Mouse (Mus musculus) ES-E14 (cell line): ENCODE measurements around the gene Myl9. TPM values are rescaled to one million over a fixed set of nuclear protein-coding genes. Genes with fewer than 3 reads are reported as not detected.
"Not testable (repeated sequence)": the region's sequence is repeated elsewhere in the genome, so short reads cannot be mapped to it uniquely, and the experiment has no call there.

Source experiments
- DNase-seq: peaks from one replicate; pipeline ENCODE4 v3.0.0-alpha.2; 2013; ENCODE audit warnings: low read depth, low spot score
- H3K27ac ChIP-seq: 2 replicates; pipeline ENCODE4 v1.5.1; 2012; ENCODE audit warnings: low read depth, mild to moderate bottlenecking, low read length, moderate library complexity, mixed read lengths; ENCODE audit not compliant: poor library complexity, insufficient read depth, severe bottlenecking
- H3K36me3 ChIP-seq: 2 replicates; pipeline ENCODE4 v1.6.1; 2012; ENCODE audit warnings: mild to moderate bottlenecking, low read length, moderate library complexity, mixed read lengths; ENCODE audit not compliant: control insufficient read depth, poor library complexity, insufficient read depth, severe bottlenecking
- H3K4me1 ChIP-seq, 2 experiments: fragments of 150-350 bp in 1 of 2; sonication (generic) in 1 of 2; 2 replicates each; pipeline ENCODE4 v1.6.1; 2012; ENCODE audit warnings: low read length in 2 of 2, mild to moderate bottlenecking in 1 of 2, mixed read lengths in 1 of 2; ENCODE audit not compliant: control insufficient read depth in 2 of 2, insufficient read depth in 2 of 2, poor library complexity in 1 of 2
- H3K4me3 ChIP-seq, 2 experiments: fragments of 150-350 bp in 1 of 2; sonication (generic) in 1 of 2; 2 replicates each; pipeline ENCODE4 v1.5.1; 2012; ENCODE audit warnings: low read length in 2 of 2, low read depth in 1 of 2, mild to moderate bottlenecking in 1 of 2, mixed read lengths in 1 of 2; ENCODE audit not compliant: insufficient read depth in 1 of 2, poor library complexity in 1 of 2, severe bottlenecking in 1 of 2
- H3K9ac ChIP-seq: 2 replicates; pipeline ENCODE4 v1.6.1; 2012; ENCODE audit warnings: low read depth, mild to moderate bottlenecking, low read length, mixed read lengths; ENCODE audit not compliant: poor library complexity, insufficient read depth, severe bottlenecking
- H3K9me3 ChIP-seq: fragments of 150-350 bp; sonication (generic); 2 replicates; pipeline ENCODE4 v1.6.1; 2012; ENCODE audit warnings: low read depth, mild to moderate bottlenecking, low read length; ENCODE audit not compliant: control insufficient read depth, insufficient read depth
- CHD2 ChIP-seq: IDR thresholded peaks from 2 replicates; pipeline ENCODE4 v1.6.1; 2014; ENCODE audit warnings: mild to moderate bottlenecking, low read depth, low read length, inconsistent platforms
- HCFC1 ChIP-seq: IDR thresholded peaks from 2 replicates; pipeline ENCODE4 v1.6.1; 2012; ENCODE audit warnings: low read length, inconsistent platforms, borderline replicate concordance; ENCODE audit not compliant: insufficient read depth
- MAFK ChIP-seq: IDR thresholded peaks from 2 replicates; pipeline ENCODE4 v1.6.1; 2014; ENCODE audit warnings: mild to moderate bottlenecking, low read depth, low read length, inconsistent platforms; ENCODE audit not compliant: insufficient read depth
- ZC3H11A ChIP-seq: IDR thresholded peaks from 2 replicates; pipeline ENCODE4 v1.6.1; 2012; ENCODE audit warnings: low read depth, mild to moderate bottlenecking, inconsistent platforms, low read length, borderline replicate concordance
- ZNF384 ChIP-seq: IDR thresholded peaks from 2 replicates; pipeline ENCODE4 v1.6.1; 2012; ENCODE audit warnings: low read depth, low read length, inconsistent platforms
- in situ Hi-C, 2 experiments: fragments of 600-800 bp; cut with MboI; formaldehyde crosslinking; loops; one replicate each; pipeline ENCODE4 v1.15.1; 2025; ENCODE audit warnings: low sequenced_read_pairs in 2 of 2, inconsistent platforms in 1 of 2; ENCODE audit not compliant: unreplicated experiment in 2 of 2
- total RNA-seq: library from RNA; depleted of rRNA; stranded (reverse); fragments of 300-350 nt; gene quantifications from 2 replicates; pipeline ENCODE4 v1.2.3, GENCODE M21; 2012

Gene Myl9
- total RNA-seq, 1 experiment, result 77.7 TPM

DNA sequence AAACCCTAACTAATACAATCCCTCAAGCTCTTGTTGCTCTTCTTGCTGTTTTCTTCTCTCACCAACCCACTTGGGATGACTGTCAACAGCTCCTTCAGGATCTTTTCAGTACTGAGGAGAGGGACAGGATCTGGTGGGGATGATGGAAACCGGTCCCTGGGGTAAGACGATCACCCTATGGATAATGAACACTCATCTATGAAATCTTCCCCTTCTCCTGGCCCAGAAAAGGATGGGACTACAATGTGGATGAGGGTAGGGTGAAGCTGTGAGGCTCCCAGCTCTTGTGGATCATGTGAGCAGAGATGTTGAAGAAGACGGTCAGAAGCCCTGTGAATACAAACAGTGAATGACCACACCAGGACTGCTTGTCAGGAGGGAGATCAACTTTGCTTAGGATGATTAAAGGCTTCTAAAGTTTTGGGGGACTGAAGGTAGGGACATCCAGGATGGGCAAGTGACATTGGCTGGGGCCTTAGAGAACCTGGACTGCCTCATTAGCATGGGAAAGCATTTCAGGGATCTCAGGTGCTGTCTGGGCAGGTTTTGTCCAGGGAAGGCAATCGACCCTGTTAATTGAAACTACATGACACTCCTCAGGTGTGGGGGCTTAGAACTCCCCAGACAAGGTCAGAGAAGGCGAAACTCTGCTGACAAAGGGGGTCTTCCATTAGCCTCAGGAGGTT is 12.0 kb downstream of the Myl9 start:
- in situ Hi-C loops, result no loop called here
- no peaks in the 10 kb centered on the region for H3K36me3 ChIP-seq
- no peak overlapping the region for H3K27ac ChIP-seq
- H3K9me3 ChIP-seq, result no peaks in the 10 kb centered on the region
- peaks cover 0 to 3% of the 10 kb centered on the region in 2 experiments; a peak in 1 of 4 replicates for H3K4me1 ChIP-seq
- H3K4me3 ChIP-seq, result no peak overlapping the region
- TF ChIP-seq ZNF384 (no peak), CHD2 (no peak), HCFC1 (no peak), ZC3H11A (no peak), MAFK (no peak)
- no peak for DNase-seq
- no peak overlapping the region for H3K9ac ChIP-seq

GRCm38 (mm10) chr2:156787776-156788105 is 12.5 kb downstream of the Myl9 start:
- Histone ChIP-seq H3K4me3 (no peak overlapping the region), H3K9me3 (no peaks in the 10 kb centered on the region), H3K4me1 (no peaks in the 10 kb centered on the region), H3K9ac (no peak overlapping the region), H3K36me3 (no peaks in the 10 kb centered on the region), H3K27ac (no peak overlapping the region)
- in situ Hi-C loops, result no loop called here
- no peak for DNase-seq
- TF ChIP-seq ZNF384, result no peak
- TF ChIP-seq CHD2, result no peak
- no peak for TF ChIP-seq HCFC1
- no peak for TF ChIP-seq ZC3H11A
- no peak for TF ChIP-seq MAFK

DNA sequence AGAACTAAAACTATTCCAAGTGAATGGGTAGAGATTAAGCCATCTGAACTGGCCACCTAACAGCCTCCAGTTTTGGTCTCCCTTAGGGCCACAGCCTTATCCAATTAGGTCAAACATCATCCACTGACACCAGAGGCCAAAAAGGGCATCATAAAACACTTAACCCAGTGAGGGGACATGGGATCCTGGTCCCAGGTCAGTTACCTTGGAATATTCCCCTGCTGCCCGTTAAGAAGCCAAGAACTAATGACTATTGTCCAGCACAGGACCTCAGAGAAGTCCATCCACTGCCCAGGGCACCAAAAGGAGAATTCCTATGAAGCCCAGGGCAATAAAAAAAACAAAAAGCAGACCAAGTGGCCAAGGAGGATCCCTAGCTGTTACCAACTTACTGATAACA is 13.6 kb downstream of the Myl9 start:
- H3K4me1 ChIP-seq, result no peaks in the 10 kb centered on the region
- no peak overlapping the region for H3K9ac ChIP-seq
- TF ChIP-seq HCFC1, result no peak
- TF ChIP-seq CHD2, result no peak
- TF ChIP-seq MAFK, result no peak
- TF ChIP-seq ZNF384, result no peak
- no peak overlapping the region for H3K27ac ChIP-seq
- H3K9me3 ChIP-seq, result no peaks in the 10 kb centered on the region
- H3K36me3 ChIP-seq, result no peaks in the 10 kb centered on the region
- in situ Hi-C loops, result no loop called here
- no peak for DNase-seq
- no peak overlapping the region for H3K4me3 ChIP-seq

DNA sequence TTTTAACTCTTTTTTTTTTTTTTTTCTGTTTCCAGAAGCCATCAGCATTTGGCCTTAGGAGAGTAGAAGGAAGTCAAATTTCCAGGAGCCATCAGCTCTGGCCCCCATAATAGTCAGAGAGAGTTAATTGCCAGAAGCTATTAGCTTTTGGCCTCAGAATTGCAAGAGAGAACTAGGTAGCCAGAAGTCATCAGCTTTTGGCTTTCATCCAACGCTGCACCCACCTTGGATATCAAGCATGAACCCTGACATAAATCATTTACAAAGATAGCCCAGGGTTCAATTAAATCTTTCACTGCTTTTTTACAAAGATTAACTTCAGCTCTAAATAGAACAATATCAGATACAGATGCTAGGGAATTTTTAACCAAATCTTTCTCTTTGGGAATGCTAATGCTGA is 23.3 kb downstream of the Myl9 start:
- Histone ChIP-seq H3K4me1 (no peaks in the 10 kb centered on the region; a peak in 1 of 4 replicates), H3K27ac (no peak overlapping the region), H3K9ac (no peak overlapping the region), H3K4me3 (no peak overlapping the region), H3K9me3 (no peaks in the 10 kb centered on the region), H3K36me3 (no peaks in the 10 kb centered on the region)
- TF ChIP-seq ZC3H11A, result no peak
- TF ChIP-seq ZNF384, result no peak
- no peak for TF ChIP-seq HCFC1
- no peak for TF ChIP-seq MAFK
- no peak for TF ChIP-seq CHD2
- no peak for DNase-seq
- in situ Hi-C loops, result no loop called here

GRCm38 (mm10) chr2:156801045-156801444 is 25.8 kb downstream of the Myl9 start:
- H3K4me3 ChIP-seq, result no peak overlapping the region
- TF ChIP-seq ZC3H11A, result no peak
- TF ChIP-seq HCFC1, result no peak
- TF ChIP-seq ZNF384, result no peak
- no peak for TF ChIP-seq CHD2
- TF ChIP-seq MAFK, result no peak
- no peak for DNase-seq
- in situ Hi-C loops, result no loop called here
- no peaks in the 10 kb centered on the region for H3K9me3 ChIP-seq
- H3K36me3 ChIP-seq, result no peaks in the 10 kb centered on the region
- no peak overlapping the region for H3K9ac ChIP-seq
- H3K4me1 ChIP-seq, result no peaks in the 10 kb centered on the region; a peak in 1 of 4 replicates
- H3K27ac ChIP-seq, result no peak overlapping the region

- H3K4me3 ChIP-seq, H3K9me3 ChIP-seq, H3K4me1 ChIP-seq, DNase-seq, H3K27ac ChIP-seq, H3K36me3 ChIP-seq, H3K9ac ChIP-seq, in situ Hi-C loops: not testable (repeated sequence)
Observed at GRCm38 (mm10) chr2:156802116-156802515, 26.9 kb downstream of the Myl9 start.
